Mouse (Mus musculus) forelimb bud, embryonic 11.5 days (tissue): ENCODE results near the gene Wdfy3.

Experiments used
- DNase-seq: peaks from one replicate; pipeline ENCODE4 v3.0.0-alpha.2; 2012; ENCODE audit warnings: low read depth, low spot score

Gene Wdfy3

DNA sequence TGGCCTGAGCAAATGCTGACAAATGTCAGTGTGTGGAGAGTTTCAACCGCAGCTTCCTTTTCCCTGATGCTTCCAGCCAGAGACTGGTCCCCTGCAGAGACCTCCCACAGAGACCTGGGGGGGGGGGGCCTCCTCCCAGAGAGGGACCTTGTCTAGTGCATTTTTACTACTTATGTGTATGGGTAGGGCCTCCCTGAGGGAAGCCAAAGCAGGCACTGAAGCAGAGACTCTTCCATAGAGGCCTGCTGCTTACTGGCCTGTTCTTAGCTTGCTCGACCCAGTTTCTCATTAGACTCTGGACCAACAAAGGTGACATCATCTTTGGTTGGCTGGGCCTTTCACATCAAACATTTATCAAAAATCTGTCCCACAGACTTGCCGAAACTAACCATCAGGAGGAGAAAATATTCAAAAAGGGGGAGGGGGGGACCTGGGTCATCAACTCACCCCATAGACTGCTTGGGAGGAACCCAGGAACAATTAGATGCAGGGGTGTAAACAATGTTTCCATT, 14.5 kb downstream of the Wdfy3 start:
- DNase-seq: no peak

DNA sequence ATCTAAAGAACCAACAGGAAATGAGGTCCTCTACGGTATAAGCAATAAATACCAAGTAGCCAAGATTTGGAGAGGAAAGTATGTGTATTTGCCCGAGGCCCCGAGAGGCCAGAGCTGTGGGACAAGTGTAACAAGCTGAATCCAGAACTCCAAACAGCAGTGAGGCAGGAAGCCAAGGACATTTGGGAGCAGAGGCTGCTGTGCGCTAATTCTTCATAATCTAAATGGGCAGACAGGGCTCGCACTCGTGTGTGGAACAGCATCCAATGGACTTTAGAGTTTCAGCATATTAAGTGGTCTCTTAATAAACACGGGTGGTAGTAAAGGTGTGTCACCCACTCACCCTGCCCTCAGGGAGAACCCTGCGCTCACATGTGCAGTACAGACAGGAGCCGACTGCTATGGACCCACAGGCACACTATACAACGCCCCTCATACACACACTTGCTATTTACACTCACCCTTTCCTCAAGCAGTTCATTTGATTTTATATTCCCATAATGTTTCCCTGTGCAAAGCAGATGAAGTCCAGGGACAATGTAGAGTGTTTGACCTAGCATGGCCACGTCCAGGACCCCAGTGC, 15.1 kb downstream of the Wdfy3 start:
- no peak for DNase-seq

DNA sequence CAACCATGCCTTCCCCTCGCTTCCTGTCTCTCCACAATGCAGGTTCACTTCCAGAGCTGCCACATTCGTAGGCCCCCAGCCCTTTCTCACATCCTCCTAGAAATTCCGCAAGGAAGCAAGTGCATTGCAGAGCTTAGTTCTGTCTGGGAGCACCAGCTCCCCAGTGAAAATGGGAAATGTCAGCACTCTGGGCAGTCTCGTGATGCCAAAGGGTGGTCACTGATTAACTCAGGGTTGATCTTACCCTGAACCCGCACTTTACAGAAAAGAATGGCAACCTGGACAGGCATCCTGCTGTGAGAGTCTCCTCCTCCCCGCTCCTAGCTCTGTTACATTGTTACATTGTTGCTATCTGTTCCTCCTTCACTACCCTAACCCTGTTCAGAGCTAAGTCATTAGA, 16.8 kb downstream of the Wdfy3 start:
- no peak for DNase-seq

DNA sequence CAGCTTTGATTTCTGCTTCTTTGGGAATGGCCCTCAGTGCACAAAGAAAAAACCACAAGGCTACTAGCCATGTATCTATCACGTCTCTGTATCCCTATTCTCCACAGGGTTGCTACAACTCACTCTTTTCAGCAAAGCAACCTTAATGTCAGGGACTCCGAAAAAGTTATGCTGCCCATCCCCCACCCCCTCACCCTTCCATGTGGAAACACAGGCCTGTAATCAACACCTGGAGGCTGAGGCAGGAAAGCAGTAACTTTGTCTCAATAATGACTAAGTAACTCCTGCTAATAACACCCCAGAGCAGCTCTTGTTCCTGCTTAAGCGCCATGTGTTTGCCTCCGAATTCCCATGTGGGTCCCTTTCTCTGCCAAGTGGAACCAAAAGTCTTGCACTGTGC, 17.3 kb downstream of the Wdfy3 start:
- DNase-seq: no peak

DNA sequence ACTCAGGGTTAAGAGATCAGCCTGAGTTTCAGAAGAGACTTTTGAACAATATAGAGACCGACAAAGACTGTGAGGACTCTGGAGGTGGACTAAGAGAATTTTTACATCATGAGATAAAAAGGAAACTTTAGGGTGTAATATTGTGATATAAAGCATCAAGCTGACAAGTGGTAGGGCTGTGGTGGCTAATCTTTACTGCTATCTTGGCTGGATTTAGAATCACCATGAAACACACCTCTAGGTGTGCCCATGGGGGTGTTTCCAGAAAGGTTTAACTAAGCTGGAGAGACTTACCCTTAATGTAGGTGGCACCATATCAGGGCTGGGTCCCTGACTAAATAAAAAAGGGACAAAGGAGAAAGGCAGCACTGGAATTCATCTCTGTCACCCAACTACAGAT, 19.0 kb downstream of the Wdfy3 start:
- DNase-seq: no peak

DNA sequence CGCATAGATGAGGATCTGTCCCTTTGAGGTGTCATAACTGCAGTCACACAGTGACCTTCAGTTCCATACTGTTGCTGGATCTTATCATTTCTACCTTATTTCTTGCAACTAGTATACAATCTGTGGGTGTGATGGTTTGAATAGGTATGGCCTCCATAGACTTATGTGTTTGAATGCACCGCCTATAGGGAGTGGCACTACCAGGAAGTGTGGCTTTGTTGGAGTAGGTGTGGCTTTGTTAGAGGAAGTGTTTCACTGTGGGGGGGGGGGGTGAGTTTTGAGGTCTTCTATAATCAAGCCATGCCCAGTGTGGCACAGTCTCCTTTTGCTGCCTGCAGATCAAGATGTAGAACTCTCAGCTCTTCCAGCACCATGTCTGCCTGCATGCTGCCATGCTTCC, 21.3 kb downstream of the Wdfy3 start:
- DNase-seq: no peak

DNA sequence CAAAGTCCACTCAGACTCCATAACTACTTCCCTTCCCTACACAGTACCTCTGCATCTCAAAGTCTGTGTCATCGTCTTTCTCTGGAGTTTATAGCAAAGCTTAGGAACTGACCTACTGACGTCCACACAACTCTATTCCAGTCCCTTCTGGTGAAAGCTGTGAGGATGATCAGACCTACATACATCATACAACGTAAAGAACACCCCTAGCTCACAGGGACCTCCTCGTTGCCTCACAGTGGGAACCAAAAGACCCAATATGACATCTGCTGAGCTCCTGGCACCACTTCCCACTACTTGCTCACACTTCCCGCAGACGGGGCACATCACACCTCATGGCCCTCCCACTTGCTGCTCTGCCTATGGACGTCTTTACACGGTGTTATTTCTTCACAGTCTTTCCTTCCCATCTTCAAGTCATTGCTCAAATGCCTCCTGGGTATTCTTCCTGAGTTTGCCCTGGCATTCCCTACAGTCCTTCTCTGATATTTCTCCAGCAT, 23.1 kb downstream of the Wdfy3 start:
- DNase-seq: no peak

DNA sequence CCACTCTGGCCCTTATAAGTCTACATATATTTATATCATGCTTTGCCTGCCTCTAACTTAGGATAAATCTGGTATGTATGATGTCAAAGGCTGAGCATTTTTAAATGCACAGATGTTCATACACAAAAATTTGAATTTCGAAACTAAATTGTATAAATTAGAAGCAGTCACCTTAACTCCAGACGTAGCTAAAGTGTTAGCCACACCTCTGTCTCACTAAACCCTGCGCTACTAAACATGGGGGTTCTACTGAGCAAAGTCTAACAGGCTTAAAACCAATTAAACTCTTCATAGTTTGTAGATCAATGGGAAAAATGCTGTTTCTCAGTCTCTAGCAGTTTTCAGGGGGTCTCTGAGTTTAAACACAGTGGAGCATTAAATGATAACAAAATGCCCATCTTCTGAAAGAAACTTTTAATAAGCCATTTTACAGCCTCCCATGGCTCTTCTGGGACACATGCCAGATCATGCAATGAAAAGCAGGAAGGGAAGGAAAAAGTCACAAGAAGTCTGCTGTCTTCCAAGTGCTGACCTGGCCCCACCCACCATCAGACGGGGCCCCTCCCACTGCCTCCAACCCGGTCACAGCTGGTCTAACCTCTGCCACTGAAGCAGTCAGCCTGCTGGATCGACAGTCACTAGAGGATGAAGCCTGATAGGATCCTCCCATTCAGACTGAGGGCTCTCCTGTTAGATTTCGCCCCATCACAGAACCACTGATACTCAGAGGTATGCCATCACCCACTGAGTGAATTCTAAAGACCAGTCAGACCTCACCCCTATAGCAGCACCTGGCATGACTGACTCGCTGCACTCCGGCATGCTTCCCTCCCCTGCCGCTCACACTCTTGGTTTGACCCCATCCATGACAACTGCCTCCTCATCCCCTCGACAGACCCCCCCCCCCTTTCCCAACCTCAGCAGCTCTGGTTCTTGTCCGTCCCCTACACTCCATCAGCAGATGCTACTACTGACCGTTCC, 23.8 kb downstream of the Wdfy3 start:
- no peak for DNase-seq

DNA sequence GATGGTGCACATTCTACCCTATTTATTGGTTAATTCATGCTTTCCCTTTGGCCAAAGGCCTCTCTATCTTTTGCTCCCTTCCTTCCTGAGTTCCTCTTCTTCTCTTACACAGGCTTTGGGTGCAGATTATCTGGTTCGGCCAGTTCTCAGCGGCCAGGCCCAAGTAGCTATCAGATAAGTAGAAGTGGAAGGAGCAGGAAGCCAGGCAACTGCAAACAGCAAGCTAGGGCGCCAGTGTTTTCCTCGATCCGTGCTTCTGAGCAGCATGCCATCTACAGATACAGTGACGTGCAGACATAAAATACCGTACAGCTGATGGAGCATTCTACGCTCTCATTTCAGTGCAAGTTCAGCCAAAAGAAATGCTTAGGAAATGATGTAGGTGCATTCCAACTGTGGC, 24.5 kb downstream of the Wdfy3 start:
- DNase-seq: no peak

DNA sequence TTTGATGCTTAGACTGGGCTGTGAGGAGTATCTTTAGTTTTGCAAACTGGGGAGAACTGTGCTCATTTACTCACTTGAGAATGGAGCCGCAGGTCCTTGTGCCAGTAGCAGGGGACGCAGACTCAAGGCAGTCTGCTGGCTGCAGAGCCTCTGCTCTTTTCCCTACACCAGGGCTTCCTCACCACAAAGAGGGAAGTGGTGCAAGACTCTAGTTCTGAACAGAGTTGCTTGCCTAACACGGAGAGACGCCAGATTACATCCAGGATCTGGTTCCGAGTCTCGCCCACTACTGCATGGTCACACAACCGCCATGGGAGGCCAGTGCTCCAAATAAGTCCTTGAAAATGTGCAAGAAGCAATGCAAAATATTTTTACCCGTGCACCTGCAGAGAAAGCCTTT, 36.4 kb downstream of the Wdfy3 start:
- DNase-seq: no peak

DNA sequence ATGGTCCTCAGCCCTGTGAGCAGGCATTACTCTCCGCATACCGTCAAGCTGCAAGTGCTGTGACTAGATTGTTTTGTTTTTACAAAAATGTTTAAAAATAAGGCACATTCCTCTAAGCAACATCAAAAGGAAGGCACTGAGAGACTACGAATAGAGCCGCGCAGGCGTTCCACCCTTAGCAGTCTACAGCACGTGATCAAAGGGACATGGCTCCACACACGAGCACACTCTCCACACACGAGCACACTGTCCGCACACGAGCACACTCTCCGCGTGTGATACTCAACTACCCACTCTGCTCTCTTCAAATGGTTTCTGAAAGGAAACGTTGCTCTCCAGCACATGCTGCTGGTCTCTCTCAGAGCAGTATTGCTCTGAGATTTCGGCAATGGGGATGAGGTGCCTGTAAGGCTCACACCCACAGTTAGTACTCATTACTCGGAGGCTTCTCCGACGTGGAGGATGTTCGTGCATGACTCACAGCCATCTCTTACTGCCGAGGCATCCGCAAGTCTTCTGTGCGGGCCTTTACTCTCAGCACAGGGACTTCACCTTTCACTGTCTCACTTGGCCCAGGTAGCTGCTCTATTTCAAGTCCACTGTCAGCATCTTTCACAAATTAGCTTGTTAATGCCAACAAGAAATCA, 37.0 kb downstream of the Wdfy3 start:
- no peak for DNase-seq

DNA sequence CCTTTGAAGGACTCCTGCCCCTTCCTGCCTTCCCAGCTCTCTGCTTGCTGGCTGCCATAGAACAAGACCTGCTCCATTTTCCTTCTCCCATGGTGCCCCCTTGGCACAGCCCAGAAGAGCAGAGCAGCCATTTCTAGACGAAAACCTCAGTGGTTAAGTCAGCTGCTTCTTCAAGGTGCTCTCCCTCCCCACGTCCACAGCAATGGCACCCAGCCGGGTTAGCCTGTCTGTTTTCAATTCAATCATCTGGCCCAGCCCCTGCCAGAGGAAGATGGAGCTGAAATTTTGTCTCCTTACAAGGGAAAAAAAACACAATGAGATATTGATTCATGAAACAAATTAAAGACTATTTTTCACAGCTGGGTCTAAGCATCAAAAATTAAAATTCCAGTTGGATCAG, 37.5 kb downstream of the Wdfy3 start:
- no peak for DNase-seq

DNA sequence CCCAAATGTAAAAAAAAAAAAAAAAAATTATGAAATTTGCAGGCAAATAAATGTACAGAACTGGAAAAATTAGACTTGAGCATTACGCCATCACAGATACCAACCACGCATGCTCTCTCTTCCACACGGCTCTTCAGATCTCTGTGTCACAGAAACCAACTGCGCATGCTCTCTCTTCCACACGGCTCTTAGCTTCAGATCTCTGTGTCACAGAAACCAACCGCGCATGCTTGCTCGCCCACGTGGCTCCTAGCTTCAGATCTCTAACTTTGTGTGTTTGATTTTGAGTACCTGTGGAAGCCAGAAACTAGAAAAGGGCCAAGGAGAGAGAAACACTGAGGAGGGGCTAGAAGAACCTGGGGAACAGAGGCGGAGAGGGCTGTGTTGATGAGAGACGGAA, 46.3 kb downstream of the Wdfy3 start:
- DNase-seq: no peak

DNA sequence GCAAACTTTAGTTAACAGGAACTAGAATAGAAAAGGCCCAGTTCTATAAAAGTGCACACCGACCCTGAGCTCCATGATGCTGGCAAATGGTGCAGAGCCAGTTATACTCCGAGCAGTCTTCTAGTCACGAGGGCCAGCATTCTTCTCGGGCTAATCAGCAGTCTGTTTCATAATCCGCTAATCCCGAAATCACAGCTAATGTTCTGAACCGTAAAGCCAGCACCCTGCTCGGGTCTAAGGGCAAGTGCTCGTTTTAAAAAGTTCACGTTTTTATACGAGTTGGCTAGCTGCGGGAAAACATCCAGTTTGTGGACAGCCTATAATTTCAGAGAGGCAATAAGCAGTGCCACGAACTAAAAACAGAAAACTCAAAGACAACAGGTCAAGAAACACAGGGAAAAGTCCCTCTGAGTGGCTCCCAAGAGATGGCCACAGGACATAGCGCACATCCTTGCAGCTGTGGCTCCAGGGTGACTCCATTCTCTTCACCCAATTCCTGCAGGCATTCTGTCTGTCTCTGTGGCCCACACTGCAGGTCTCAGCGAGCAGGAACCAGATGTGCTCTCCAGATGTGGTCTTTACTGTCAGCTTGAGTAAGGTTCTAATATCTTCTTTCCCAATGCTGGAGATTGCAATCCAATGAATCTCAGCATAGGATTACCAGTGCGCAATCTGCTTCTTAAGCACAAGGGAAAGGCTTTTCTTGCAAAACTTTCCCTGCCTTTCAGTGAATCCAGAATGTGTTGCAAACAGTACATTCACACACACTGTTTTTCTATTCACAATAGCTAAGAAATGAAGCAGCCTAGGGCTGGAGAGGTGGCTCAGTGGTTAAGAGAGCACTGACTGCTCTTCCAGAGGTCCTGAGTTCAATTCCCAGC, 47.5 kb downstream of the Wdfy3 start:
- no peak for DNase-seq

DNA sequence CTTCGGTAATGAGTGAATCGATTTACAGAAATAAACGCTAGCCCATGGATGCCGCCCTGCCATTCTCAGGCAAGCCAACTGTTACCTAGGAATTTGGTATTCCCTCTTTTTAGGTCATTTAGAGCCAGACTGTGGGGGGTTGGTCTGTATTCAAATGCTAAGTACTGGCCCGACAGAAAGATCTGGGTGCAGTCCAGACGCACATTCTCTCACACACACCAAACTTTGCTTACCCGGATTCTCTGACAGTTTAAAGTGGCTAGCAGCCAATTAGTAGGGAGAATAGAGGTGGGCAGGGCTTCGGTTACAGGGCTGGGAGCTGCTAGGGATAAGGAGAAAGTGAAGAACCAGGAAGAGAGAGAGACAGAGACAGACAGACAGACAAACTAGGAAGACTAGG, 55.5 kb downstream of the Wdfy3 start:
- no peak for DNase-seq

DNA sequence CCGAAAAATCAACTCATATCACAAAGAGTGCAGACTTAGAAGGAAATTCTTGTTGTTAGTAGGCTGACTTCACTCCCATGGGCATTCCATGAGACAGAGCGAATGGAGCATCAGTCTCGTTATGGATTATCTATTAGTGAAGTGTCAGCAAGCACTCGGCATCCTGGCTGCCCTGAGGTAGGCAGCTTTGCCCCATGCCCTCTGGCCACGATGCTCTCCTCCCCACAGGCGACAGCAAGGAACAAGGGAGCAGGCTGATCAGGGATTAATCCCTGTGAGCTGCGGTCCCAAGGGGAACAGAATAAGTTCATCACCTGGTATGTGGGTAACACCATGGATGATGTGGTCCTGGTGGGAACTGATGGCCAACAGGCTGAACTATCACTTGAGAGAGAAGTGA, 55.9 kb downstream of the Wdfy3 start:
- no peak for DNase-seq

DNA sequence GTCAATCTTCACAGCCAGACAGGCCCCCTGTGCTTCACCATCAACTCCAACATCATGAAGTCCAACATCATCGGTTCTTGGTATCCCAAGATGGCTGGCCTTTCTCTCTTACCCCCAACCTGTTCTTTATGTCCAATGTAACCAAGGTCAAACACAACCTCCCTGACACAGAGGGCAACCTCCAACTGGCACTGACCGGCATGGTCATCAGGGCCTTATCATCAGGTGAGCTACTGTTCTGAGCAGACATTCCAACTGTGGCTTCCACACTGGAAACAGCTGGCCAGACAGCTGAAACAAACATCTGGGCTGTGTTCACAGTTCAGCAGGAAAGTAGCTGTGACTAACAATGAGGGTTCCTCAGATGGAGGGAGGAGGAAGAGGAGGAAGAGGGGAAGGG, 58.8 kb downstream of the Wdfy3 start:
- DNase-seq: no peak

DNA sequence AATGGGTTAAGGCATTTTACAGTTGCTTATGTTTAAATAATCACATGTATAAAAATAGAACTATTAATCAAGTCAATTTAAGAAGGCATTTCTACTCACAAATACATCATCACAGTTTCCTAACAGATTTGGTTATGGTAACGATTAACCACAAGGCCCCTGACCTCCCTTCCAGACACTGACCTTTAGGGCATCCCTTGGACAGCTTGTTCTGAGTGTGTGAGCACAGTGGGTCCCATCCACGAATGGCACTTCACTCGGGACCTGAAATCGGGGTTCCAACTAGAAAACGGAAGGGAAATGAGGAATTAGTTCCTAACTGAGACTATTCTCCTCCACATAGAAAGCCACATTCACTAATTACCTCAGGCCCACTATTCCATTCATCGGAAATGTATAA, 60.1 kb downstream of the Wdfy3 start:
- no peak for DNase-seq

DNA sequence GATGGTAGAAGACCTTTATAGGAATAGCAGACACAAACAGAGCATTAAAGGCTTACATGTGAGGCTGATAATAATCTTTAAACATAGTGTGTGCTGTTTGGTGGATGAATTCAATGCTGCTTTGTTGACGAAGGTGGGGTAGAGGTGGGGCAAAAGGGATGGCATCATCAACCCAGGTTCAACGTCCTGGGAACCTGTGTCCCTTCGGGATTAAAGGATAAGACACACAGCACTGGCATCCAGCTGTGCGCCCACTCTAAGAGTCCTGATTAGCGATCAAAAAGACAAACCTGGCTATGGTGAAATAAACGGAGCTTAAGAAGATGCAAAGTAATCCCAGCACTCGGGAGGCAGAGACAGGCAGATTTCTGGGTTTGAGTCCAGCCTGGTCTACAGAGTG, 61.0 kb downstream of the Wdfy3 start:
- DNase-seq: no peak

DNA sequence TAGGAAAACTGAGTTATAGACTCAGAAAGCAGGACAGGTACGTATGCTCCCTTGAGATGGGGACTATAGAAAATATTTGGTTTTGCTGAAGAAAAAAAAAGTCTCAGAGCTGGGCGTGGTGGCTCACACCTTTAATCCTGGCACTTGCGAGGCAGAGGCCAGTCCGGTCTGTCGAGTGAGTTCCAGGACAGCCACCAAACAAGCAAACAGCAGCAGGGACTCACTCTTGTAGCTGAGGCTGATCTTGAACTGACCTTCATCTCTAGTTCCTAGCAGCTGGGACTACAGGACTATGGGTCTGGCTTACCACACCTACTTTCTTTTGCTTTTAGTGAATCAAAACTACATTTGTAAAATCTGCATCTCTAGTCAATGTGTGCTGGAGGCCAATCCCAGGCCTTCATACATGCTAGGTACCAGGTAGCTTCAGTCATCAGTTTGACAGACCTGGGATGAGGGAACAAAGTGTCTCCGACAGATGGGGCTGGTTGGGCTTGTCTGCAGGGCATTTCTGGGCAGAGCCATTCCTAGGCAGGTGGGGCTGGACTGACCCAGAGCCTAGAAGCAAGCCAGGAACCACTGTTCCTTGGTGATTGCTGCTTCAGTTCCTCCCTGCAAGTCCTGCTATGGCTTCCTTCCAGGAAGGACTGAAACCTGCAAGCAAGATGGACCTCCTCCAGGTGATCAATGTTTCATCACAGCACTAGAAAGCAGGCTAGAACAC, 63.3 kb downstream of the Wdfy3 start:
- DNase-seq: no peak

DNA sequence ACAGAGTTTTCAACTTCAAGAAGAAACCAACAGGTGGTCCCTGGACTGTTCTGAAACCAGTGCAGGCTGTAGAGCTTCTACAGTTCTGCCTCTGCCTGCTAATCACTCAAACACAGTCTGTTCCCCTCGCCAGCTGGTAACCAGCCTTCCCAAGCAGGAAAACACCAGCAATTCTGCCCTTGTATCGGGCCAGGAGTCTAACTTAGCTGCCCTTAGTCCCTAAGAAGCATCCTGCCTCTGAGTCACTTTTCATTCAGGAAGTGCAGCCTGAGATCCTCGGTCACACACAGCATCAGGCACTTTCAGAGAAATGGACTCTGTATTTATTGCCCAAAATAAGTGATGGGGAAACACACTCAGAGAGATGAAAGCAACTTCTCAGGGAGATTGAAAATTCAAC, 66.3 kb downstream of the Wdfy3 start:
- no peak for DNase-seq
